Mouse (Mus musculus): ENCODE measurements around the gene Fam131b. TPM values are rescaled to one million over a fixed set of nuclear protein-coding genes. Genes with fewer than 3 reads are reported as not detected.

Gene Fam131b
- polyA plus RNA-seq, 1 experiment from 2014 or later, result 0.85 TPM

DNA sequence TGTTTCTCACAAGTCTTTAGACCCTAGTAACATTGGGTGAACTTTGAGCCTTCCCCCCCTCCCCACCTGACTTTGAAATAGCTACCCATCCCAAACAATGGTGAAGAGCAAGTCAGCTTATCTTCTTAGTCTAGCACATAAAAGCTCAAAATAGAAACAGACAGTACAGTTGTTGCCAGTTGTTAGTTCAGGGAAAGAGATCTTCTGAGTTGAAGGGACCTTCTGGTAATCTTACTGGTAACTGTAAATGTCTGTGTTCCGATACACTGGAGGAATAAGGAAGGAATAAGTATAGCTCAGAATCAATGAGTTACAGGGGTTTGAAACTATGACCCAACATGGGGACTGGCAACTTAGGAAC is 28.0 kb upstream of the Fam131b start:
- Histone ChIP-seq H3K9ac (ENCODE audit: low read length) (no peak overlapping the region), H3K9me3 (ENCODE audit: control insufficient read depth, low read length) (no peaks in the 10 kb centered on the region), H3K27me3 (ENCODE audit: control insufficient read depth, insufficient read depth, low read length) (no peaks in the 10 kb centered on the region), H3K4me2 (ENCODE audit: low read depth, severe bottlenecking) (no peak overlapping the region), H3K27ac (replicated peaks; ENCODE audit: low read depth, low read length) (no peak overlapping the region), H3K36me3 (ENCODE audit: control insufficient read depth, insufficient read depth, low read length) (peaks cover 12% of the 10 kb centered on the region), H3K4me3 (ENCODE audit: low read depth, low read length) (no peak overlapping the region), H3K4me1 (ENCODE audit: control insufficient read depth, insufficient read depth, low read length) (peaks cover 15% of the 10 kb centered on the region)
- 91% methylated on average over 1 of the region's 1 CpGs for WGBS
- no peak for DNase-seq (ENCODE audit: low spot score)
- ATAC-seq (ENCODE audit: insufficient number of reproducible peaks, low FRiP score, low TSS enrichment, low read depth), result no peak

GRCm38 (mm10) chr6:42351776-42352485 is 27.5 kb upstream of the Fam131b start:
- H3K9me3 ChIP-seq (ENCODE audit: control insufficient read depth, low read length), result no peaks in the 10 kb centered on the region
- H3K4me2 ChIP-seq (ENCODE audit: low read depth, severe bottlenecking), result peak overlapping the region; percentile 82; the same call in 1 of the 2 replicates
- 88% methylated on average over 7 of the region's 7 CpGs for WGBS
- no peak for DNase-seq (ENCODE audit: low spot score)
- no peaks in the 10 kb centered on the region for H3K27me3 ChIP-seq (ENCODE audit: control insufficient read depth, insufficient read depth, low read length)
- peaks cover 15% of the 10 kb centered on the region for H3K4me1 ChIP-seq (ENCODE audit: control insufficient read depth, insufficient read depth, low read length)
- peaks cover 12% of the 10 kb centered on the region for H3K36me3 ChIP-seq (ENCODE audit: control insufficient read depth, insufficient read depth, low read length)
- H3K9ac ChIP-seq (ENCODE audit: low read length), result no peak overlapping the region
- ATAC-seq (ENCODE audit: insufficient number of reproducible peaks, low FRiP score, low TSS enrichment, low read depth), result no peak
- no peak overlapping the region for H3K27ac ChIP-seq (replicated peaks; ENCODE audit: low read depth, low read length)
- H3K4me3 ChIP-seq (ENCODE audit: low read depth, low read length), result no peak overlapping the region; the same call in 1 of the 2 replicates

DNA sequence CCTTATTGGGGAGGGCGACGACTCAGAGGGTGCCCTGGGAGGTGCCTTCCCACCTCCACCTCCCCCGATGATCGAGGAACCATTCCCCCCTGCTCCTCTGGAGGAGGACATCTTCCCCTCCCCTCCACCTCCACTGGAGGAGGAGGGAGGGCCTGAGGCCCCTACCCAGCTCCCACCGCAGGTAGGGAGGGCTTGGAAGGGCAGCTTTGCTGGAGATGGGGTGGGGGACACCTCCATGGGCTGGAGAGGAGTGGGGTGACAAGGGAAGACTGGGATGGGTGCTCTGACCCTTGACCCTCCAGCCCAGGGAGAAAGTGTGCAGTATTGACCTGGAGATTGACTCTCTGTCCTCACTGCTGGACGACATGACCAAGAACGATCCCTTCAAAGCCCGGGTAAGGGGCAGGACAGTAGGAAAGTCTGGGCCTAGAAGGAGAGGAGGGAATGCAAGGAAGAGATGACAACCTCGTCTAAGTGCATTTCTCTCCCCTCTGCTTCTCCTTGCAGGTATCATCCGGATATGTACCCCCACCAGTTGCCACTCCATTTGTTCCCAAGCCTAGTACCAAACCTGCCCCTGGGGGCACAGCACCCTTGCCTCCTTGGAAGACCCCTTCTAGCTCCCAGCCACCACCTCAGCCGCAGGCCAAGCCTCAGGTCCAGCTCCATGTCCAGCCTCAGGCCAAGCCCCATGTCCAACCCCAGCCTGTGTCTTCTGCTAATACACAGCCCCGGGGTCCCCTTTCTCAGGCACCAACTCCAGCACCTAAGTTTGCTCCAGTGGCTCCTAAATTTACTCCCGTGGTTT is 26.7 kb upstream of the Fam131b start:
- no peaks in the 10 kb centered on the region for H3K27me3 ChIP-seq (ENCODE audit: control insufficient read depth, insufficient read depth, low read length)
- DNase-seq (ENCODE audit: low spot score) (no peak), ATAC-seq (ENCODE audit: insufficient number of reproducible peaks, low FRiP score, low TSS enrichment, low read depth) (no peak)
- no peaks in the 10 kb centered on the region for H3K9me3 ChIP-seq (ENCODE audit: control insufficient read depth, low read length)
- H3K4me3 ChIP-seq (ENCODE audit: low read depth, low read length), result peak overlapping the region; percentile 82
- peaks cover 15% of the 10 kb centered on the region for H3K4me1 ChIP-seq (ENCODE audit: control insufficient read depth, insufficient read depth, low read length)
- H3K9ac ChIP-seq (ENCODE audit: low read length), result peak overlapping the region; percentile 79
- 38% methylated on average over 13 of the region's 13 CpGs for WGBS
- H3K4me2 ChIP-seq (ENCODE audit: low read depth, severe bottlenecking), result peak overlapping the region; percentile 82
- H3K36me3 ChIP-seq (ENCODE audit: control insufficient read depth, insufficient read depth, low read length), result peaks cover 5% of the 10 kb centered on the region
- H3K27ac ChIP-seq (replicated peaks; ENCODE audit: low read depth, low read length), result no peak overlapping the region

DNA sequence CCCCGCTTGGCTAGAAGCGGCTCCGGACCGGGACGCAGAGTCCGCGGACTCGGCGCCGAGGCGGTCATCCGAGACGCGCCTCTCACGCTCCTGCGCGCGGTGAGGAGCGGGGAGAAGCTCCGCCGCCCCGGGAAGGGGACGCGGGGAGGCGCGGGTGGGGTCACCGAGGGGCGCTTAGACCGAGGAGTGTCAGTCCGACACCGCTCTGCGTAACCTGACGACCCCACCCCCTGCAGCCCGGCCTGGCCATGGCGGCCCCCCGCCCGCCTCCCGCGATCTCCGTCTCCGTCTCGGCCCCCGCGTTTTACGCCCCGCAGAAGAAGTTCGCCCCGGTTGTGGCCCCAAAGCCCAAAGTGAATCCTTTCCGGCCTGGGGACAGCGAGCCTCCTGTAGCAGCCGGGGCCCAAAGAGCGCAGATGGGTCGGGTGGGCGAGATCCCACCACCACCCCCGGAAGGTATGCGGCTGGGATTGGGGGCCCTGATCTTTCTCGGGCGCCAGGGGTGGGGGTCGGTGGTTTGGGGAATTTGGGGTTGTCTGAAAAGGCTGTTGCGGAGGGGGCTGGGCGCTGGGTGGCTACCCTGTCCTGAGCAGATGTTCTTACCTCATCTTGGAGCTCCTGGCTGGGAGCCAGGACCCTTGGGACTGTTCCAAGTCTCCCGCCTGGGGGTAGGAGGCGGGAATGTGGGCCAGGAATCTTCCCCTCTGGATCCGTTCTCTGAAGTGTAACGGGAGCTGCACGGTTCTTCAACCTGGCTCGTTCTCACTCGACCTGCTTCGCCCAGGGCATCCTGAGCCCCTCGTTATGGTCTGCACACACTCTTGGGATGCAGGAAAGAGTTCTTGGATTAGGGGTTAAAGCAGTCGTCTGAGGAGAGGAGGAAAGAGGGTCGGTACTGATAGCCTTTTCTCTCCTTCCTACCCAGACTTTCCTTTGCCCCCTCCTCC is 25.9 kb upstream of the Fam131b start:
- peak; percentile 61 for ATAC-seq (ENCODE audit: insufficient number of reproducible peaks, low FRiP score, low TSS enrichment, low read depth)
- WGBS, result under 1% methylated on average over 60 of the region's 72 CpGs
- DNase-seq (ENCODE audit: low spot score), result peak; percentile 74

GRCm38 (mm10) chr6:42349426-42350020 is 25.1 kb upstream of the Fam131b start, which contains the start of gene Zyx:
Zyx (plus strand) TSS chr6:42349630.
- DNase-seq (ENCODE audit: low spot score), result peak; percentile 94
- Histone ChIP-seq H3K4me2 (ENCODE audit: low read depth, severe bottlenecking) (peak within 1 kb of the TSS; percentile 82), H3K4me3 (ENCODE audit: low read depth, low read length) (peak within 1 kb of the TSS; percentile 82), H3K36me3 (ENCODE audit: control insufficient read depth, insufficient read depth, low read length) (no peaks in the 10 kb centered on the region), H3K27me3 (ENCODE audit: control insufficient read depth, insufficient read depth, low read length) (no peaks in the 10 kb centered on the region), H3K9ac (ENCODE audit: low read length) (peak within 1 kb of the TSS; percentile 79), H3K27ac (replicated peaks; ENCODE audit: low read depth, low read length) (peak within 1 kb of the TSS; percentile 92), H3K9me3 (ENCODE audit: control insufficient read depth, low read length) (no peaks in the 10 kb centered on the region), H3K4me1 (ENCODE audit: control insufficient read depth, insufficient read depth, low read length) (peaks cover 15% of the 10 kb centered on the region)
- WGBS, result 0% methylated on average over 29 of the region's 36 CpGs
- ATAC-seq (ENCODE audit: insufficient number of reproducible peaks, low FRiP score, low TSS enrichment, low read depth), result peak; percentile 96

More for the DNA sequence above, 25.9 kb upstream of the Fam131b start:
- Histone ChIP-seq H3K4me1 (ENCODE audit: control insufficient read depth, insufficient read depth, low read length) (peaks cover 15% of the 10 kb centered on the region), H3K4me2 (ENCODE audit: low read depth, severe bottlenecking) (peak overlapping the region; percentile 82), H3K27me3 (ENCODE audit: control insufficient read depth, insufficient read depth, low read length) (no peaks in the 10 kb centered on the region), H3K4me3 (ENCODE audit: low read depth, low read length) (peak overlapping the region; percentile 82), H3K36me3 (ENCODE audit: control insufficient read depth, insufficient read depth, low read length) (0 out of 2 replicates have a peak, but pooled peaks cover 3% of the 10 kb centered on the region), H3K27ac (replicated peaks; ENCODE audit: low read depth, low read length) (peak overlapping the region; percentile 92), H3K9ac (ENCODE audit: low read length) (peak overlapping the region; percentile 79), H3K9me3 (ENCODE audit: control insufficient read depth, low read length) (no peaks in the 10 kb centered on the region)

DNA sequence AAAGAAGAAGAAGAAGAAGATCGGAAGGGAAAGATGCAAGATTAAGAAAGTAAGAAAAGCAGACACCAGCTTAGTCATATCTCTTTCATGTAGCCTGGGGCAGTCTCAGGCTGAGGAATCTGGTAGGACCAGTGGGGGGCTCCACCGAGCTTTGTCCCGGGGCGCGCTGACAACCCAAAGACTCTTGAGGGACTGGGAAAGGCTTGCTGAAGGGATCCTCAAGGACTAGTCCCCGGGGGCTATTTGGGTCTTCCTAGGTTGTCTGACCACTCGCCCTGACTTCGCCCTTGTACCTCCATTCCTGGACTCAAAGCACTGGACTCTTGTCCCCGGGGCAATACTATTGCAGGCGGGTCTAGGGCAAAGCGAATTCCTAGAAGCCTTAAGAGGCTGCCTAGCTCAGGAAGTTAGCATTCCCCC is 24.6 kb upstream of the Fam131b start:
- Histone ChIP-seq H3K27ac (replicated peaks; ENCODE audit: low read depth, low read length) (peak overlapping the region; percentile 92), H3K27me3 (ENCODE audit: control insufficient read depth, insufficient read depth, low read length) (no peaks in the 10 kb centered on the region), H3K4me3 (ENCODE audit: low read depth, low read length) (peak overlapping the region; percentile 82), H3K9ac (ENCODE audit: low read length) (peak overlapping the region; percentile 79), H3K4me2 (ENCODE audit: low read depth, severe bottlenecking) (peak overlapping the region; percentile 82), H3K9me3 (ENCODE audit: control insufficient read depth, low read length) (no peaks in the 10 kb centered on the region), H3K4me1 (ENCODE audit: control insufficient read depth, insufficient read depth, low read length) (peaks cover 15% of the 10 kb centered on the region), H3K36me3 (ENCODE audit: control insufficient read depth, insufficient read depth, low read length) (no peaks in the 10 kb centered on the region)
- WGBS, result 1% methylated on average over 11 of the region's 11 CpGs
- DNase-seq (ENCODE audit: low spot score), result peak; percentile 78
- peak; percentile 21; the same call in 1 of the 2 replicates for ATAC-seq (ENCODE audit: insufficient number of reproducible peaks, low FRiP score, low TSS enrichment, low read depth)

- peaks cover 15% of the 10 kb centered on the region for H3K4me1 ChIP-seq (ENCODE audit: control insufficient read depth, insufficient read depth, low read length)
- peak; percentile 20 for DNase-seq (ENCODE audit: low spot score)
- H3K27me3 ChIP-seq (ENCODE audit: control insufficient read depth, insufficient read depth, low read length), result no peaks in the 10 kb centered on the region
- ATAC-seq (ENCODE audit: insufficient number of reproducible peaks, low FRiP score, low TSS enrichment, low read depth), result no peak
- no peaks in the 10 kb centered on the region for H3K36me3 ChIP-seq (ENCODE audit: control insufficient read depth, insufficient read depth, low read length)
- H3K4me3 ChIP-seq (ENCODE audit: low read depth, low read length), result no peak overlapping the region
- H3K27ac ChIP-seq (replicated peaks; ENCODE audit: low read depth, low read length), result no peak overlapping the region
- H3K9me3 ChIP-seq (ENCODE audit: control insufficient read depth, low read length), result no peaks in the 10 kb centered on the region
- WGBS, result 37% methylated on average over 12 of the region's 12 CpGs
- peak overlapping the region; percentile 82; the same call in 1 of the 2 replicates for H3K4me2 ChIP-seq (ENCODE audit: low read depth, severe bottlenecking)
- H3K9ac ChIP-seq (ENCODE audit: low read length), result no peak overlapping the region
Measured at GRCm38 (mm10) chr6:42348281-42349005, 24.0 kb upstream of the Fam131b start.
